Mouse (Mus musculus): ENCODE data around the gene Papss1.
"Not testable (repeated sequence)": the region's sequence is repeated elsewhere in the genome, so short reads cannot be mapped to it uniquely, and the experiment has no call there.

Gene Papss1

GRCm38 (mm10) chr3:131564430-131565256 is at the start of gene Papss1:
Gene Papss1 (plus strand): TSS chr3:131564768.
- peak; percentile 100 for DNase-seq (ENCODE audit: low spot score in 2 of 2)

- DNase-seq (ENCODE audit: low spot score in 2 of 2), result no peak
Observed at GRCm38 (mm10) chr3:131516332-131516999, 48.1 kb upstream of the Papss1 start.

GRCm38 (mm10) chr3:131517756-131518155 is 46.8 kb upstream of the Papss1 start:
- no peak for DNase-seq (ENCODE audit: low spot score in 2 of 2)

- DNase-seq (ENCODE audit: low spot score in 2 of 2), result no peak
Observed at GRCm38 (mm10) chr3:131521206-131521605, 43.4 kb upstream of the Papss1 start.

- DNase-seq (ENCODE audit: low spot score in 2 of 2), result no peak
Observed at GRCm38 (mm10) chr3:131522243-131522642, 42.3 kb upstream of the Papss1 start.

- DNase-seq (ENCODE audit: low spot score in 2 of 2), result no peak
Observed at GRCm38 (mm10) chr3:131523749-131524148, 40.8 kb upstream of the Papss1 start.

- DNase-seq (ENCODE audit: low spot score in 2 of 2), result no peak
Observed at GRCm38 (mm10) chr3:131524210-131524609, 40.4 kb upstream of the Papss1 start.

GRCm38 (mm10) chr3:131524779-131525178 is 39.8 kb upstream of the Papss1 start:
- peak in 1 of 2 experiments; percentile 6 for DNase-seq (ENCODE audit: low spot score in 2 of 2)

- no peak for DNase-seq (ENCODE audit: low spot score in 2 of 2)
Observed at GRCm38 (mm10) chr3:131525229-131525628, 39.3 kb upstream of the Papss1 start.

- no peak for DNase-seq (ENCODE audit: low spot score in 2 of 2)
Observed at GRCm38 (mm10) chr3:131541244-131541942, 23.2 kb upstream of the Papss1 start.

- DNase-seq (ENCODE audit: low spot score in 2 of 2), result not testable (repeated sequence)
Observed at GRCm38 (mm10) chr3:131547562-131547961, 17.0 kb upstream of the Papss1 start.

GRCm38 (mm10) chr3:131550046-131550445 is 14.5 kb upstream of the Papss1 start:
- DNase-seq (ENCODE audit: low spot score in 2 of 2), result no peak

GRCm38 (mm10) chr3:131552349-131553254 is 12.0 kb upstream of the Papss1 start:
- DNase-seq (ENCODE audit: low spot score in 2 of 2), result peak in 1 of 2 experiments; percentile 37

GRCm38 (mm10) chr3:131555771-131556170 is 8.8 kb upstream of the Papss1 start:
- no peak for DNase-seq (ENCODE audit: low spot score in 2 of 2)

GRCm38 (mm10) chr3:131561591-131561990 is 3.0 kb upstream of the Papss1 start:
- no peak for DNase-seq (ENCODE audit: low spot score in 2 of 2)

GRCm38 (mm10) chr3:131565257-131565610 is 666 bp downstream of the Papss1 start:
- DNase-seq (ENCODE audit: low spot score in 2 of 2), result no peak

GRCm38 (mm10) chr3:131566281-131566680 is 1.7 kb downstream of the Papss1 start:
- no peak for DNase-seq (ENCODE audit: low spot score in 2 of 2)

- no peak for DNase-seq (ENCODE audit: low spot score in 2 of 2)
Observed at GRCm38 (mm10) chr3:131570506-131570905, 5.9 kb downstream of the Papss1 start.

GRCm38 (mm10) chr3:131573555-131573954 is 9.0 kb downstream of the Papss1 start:
- no peak for DNase-seq (ENCODE audit: low spot score in 2 of 2)

GRCm38 (mm10) chr3:131578434-131579104 is 14.0 kb downstream of the Papss1 start:
- no peak for DNase-seq (ENCODE audit: low spot score in 2 of 2)

GRCm38 (mm10) chr3:131580040-131580439 is 15.5 kb downstream of the Papss1 start:
- no peak for DNase-seq (ENCODE audit: low spot score in 2 of 2)

All from heart, adult 9 months (tissue).